Mouse (Mus musculus): ENCODE measurements around the gene Angel1. TPM values are rescaled to one million over a fixed set of nuclear protein-coding genes. Genes with fewer than 3 reads are reported as not detected.

Angel1 gene
- total and polyA plus RNA-seq, 3 experiments: 1.3 to 5.3 TPM; not detected in 1

GRCm38 (mm10) chr12:86681626-86682025 lies 44.6 kb downstream of the Angel1 start:
- H3K4me1 ChIP-seq (ENCODE audit: control insufficient read depth in 1 of 2, insufficient read depth in 2 of 2, low read length in 2 of 2): peaks cover 0 to 5% of the 10 kb centered on the region in 2 experiments; a peak in 1 of 4 replicates
- no peak overlapping the region for H3K9ac ChIP-seq (ENCODE audit: control insufficient read depth, low read depth, low read length, poor library complexity, severe bottlenecking)
- H3K4me3 ChIP-seq (ENCODE audit: control insufficient read depth in 1 of 2, insufficient read depth in 1 of 2, low read depth in 2 of 2, low read length in 2 of 2): no peak overlapping the region
- H3K79me2 ChIP-seq (ENCODE audit: control insufficient read depth, insufficient read depth, low read length, poor library complexity): no peaks in the 10 kb centered on the region; the same call in 1 of the 2 replicates
- TF ChIP-seq MAX (IDR thresholded peaks at IDR 0.05; ENCODE audit: low read length) (no peak), USF2 (IDR thresholded peaks at IDR 0.05; ENCODE audit: borderline replicate concordance in 1 of 2, insufficient read depth in 1 of 2, low read depth in 1 of 2, low read length in 2 of 2) (no peak), MAFK (IDR thresholded peaks at IDR 0.05; ENCODE audit: borderline replicate concordance, low read depth, low read length) (no peak), NRF1 (IDR thresholded peaks at IDR 0.05; ENCODE audit: insufficient read depth, low read depth, low read length, poor library complexity, severe bottlenecking) (no peak), POLR2AphosphoS5 (IDR thresholded peaks at IDR 0.05; ENCODE audit: borderline replicate concordance, low read depth, low read length) (no peak), CHD2 (IDR thresholded peaks at IDR 0.05; ENCODE audit: low read length) (no peak), ZC3H11A (IDR thresholded peaks at IDR 0.05; ENCODE audit: low read depth, low read length) (no peak)
- H3K27ac ChIP-seq (ENCODE audit: control insufficient read depth, low read depth, low read length): no peak overlapping the region
- no peaks in the 10 kb centered on the region for H3K9me3 ChIP-seq (replicated peaks; ENCODE audit: insufficient read depth, low read length)
- H3K27me3 ChIP-seq (ENCODE audit: control insufficient read depth in 1 of 2, insufficient read depth in 2 of 2, low read length in 2 of 2): no peaks in the 10 kb centered on the region; a peak in 1 of 4 replicates
- no peak for DNase-seq (ENCODE audit: low read depth, low spot score)
- no peaks in the 10 kb centered on the region for H3K36me3 ChIP-seq (ENCODE audit: control insufficient read depth in 1 of 2, insufficient read depth in 2 of 2, low read length in 2 of 2)

- Histone ChIP-seq H3K9ac (ENCODE audit: control insufficient read depth, low read depth, low read length, poor library complexity, severe bottlenecking) (no peak overlapping the region), H3K27ac (ENCODE audit: control insufficient read depth, low read depth, low read length) (no peak overlapping the region), H3K4me3 (ENCODE audit: control insufficient read depth in 1 of 2, insufficient read depth in 1 of 2, low read depth in 2 of 2, low read length in 2 of 2) (no peak overlapping the region), H3K36me3 (ENCODE audit: control insufficient read depth in 1 of 2, insufficient read depth in 2 of 2, low read length in 2 of 2) (no peaks in the 10 kb centered on the region), H3K79me2 (ENCODE audit: control insufficient read depth, insufficient read depth, low read length, poor library complexity) (no peaks in the 10 kb centered on the region; the same call in 1 of the 2 replicates), H3K27me3 (ENCODE audit: control insufficient read depth in 1 of 2, insufficient read depth in 2 of 2, low read length in 2 of 2) (no peaks in the 10 kb centered on the region; a peak in 1 of 4 replicates), H3K4me1 (ENCODE audit: control insufficient read depth in 1 of 2, insufficient read depth in 2 of 2, low read length in 2 of 2) (peaks cover 0 to 5% of the 10 kb centered on the region in 2 experiments; a peak in 1 of 4 replicates), H3K9me3 (replicated peaks; ENCODE audit: insufficient read depth, low read length) (no peaks in the 10 kb centered on the region)
- TF ChIP-seq SIN3A (IDR thresholded peaks at IDR 0.05; ENCODE audit: low read length): no peak
- TF ChIP-seq BHLHE40 (IDR thresholded peaks at IDR 0.05; ENCODE audit: borderline replicate concordance, low read depth, low read length): peak; percentile 77
- no peak for TF ChIP-seq CHD1 (IDR thresholded peaks at IDR 0.05; ENCODE audit: low read depth, low read length)
- no peak for TF ChIP-seq SMC3 (IDR thresholded peaks at IDR 0.05; ENCODE audit: low read depth, low read length)
- no peak for TF ChIP-seq GATA1 (IDR thresholded peaks at IDR 0.05; ENCODE audit: low read depth, low read length)
- TF ChIP-seq USF1 (IDR thresholded peaks at IDR 0.05; ENCODE audit: low read depth, low read length): peak; percentile 59
- no peak for TF ChIP-seq CHD2 (IDR thresholded peaks at IDR 0.05; ENCODE audit: low read length)
- no peak for TF ChIP-seq NRF1 (IDR thresholded peaks at IDR 0.05; ENCODE audit: insufficient read depth, low read depth, low read length, poor library complexity, severe bottlenecking)
- no peak for TF ChIP-seq UBTF (IDR thresholded peaks at IDR 0.05; ENCODE audit: borderline replicate concordance, insufficient read depth, low read depth, low read length)
- TF ChIP-seq RCOR1 (IDR thresholded peaks at IDR 0.05; ENCODE audit: low read depth, low read length): no peak
- TF ChIP-seq MYC (IDR thresholded peaks at IDR 0.05; ENCODE audit: low read depth, low read length): no peak
- no peak for TF ChIP-seq MAZ (IDR thresholded peaks at IDR 0.05; ENCODE audit: low read depth, low read length)
- TF ChIP-seq TAL1 (IDR thresholded peaks at IDR 0.05; ENCODE audit: low read length): no peak
- TF ChIP-seq ZC3H11A (IDR thresholded peaks at IDR 0.05; ENCODE audit: low read depth, low read length): no peak
- TF ChIP-seq CTCF (IDR thresholded peaks at IDR 0.05 in 2 of 3, conservative IDR thresholded peaks at IDR 0.05 in 1 of 3; ENCODE audit: control insufficient read depth in 1 of 3, insufficient read depth in 1 of 3, low read depth in 2 of 3, low read length in 3 of 3, poor library complexity in 1 of 3, severe bottlenecking in 1 of 3): no peak
- peak; percentile 40 for DNase-seq (ENCODE audit: low read depth, low spot score)
Observed at GRCm38 (mm10) chr12:86680591-86681193, 45.6 kb downstream of the Angel1 start.

Data from MEL (cell line).